Mouse (Mus musculus): Measurements from ENCODE around the gene 4931406P16Rik. TPM values are rescaled to one million over a fixed set of nuclear protein-coding genes. Genes with fewer than 3 reads are reported as not detected.

The 4931406P16Rik gene
- polyA plus RNA-seq, 1 experiment from 2014 or later = 30.9 TPM

- ATAC-seq = no peak
Observed at GRCm38 (mm10) chr7:34291265-34291664, 22.1 kb downstream of the 4931406P16Rik start.

GRCm38 (mm10) chr7:34290450-34291151, 22.8 kb downstream of the 4931406P16Rik start:
- ChIA-PET CTCF (interaction anchor here (0.7 kb wide), 1 partner anchor 19 kb away, joined by 3 read pairs; no protein-coding TSS in a partner anchor), POLR2A (no interaction called here)
- TF ChIP-seq CTCF (IDR thresholded peaks at IDR 0.05) = no peak
- in situ Hi-C loops (cut with MboI; ENCODE audit: low pct_unique_long_range_greater_than_20kb) = no loop called here
- DNase-seq (ENCODE audit: low read depth, low spot score) = no peak
- ATAC-seq = no peak
- H3K27me3 ChIP-seq = no peaks in the 10 kb centered on the region

More at GRCm38 (mm10) chr7:34291265-34291664, 22.1 kb downstream of the 4931406P16Rik start:
- no peaks in the 10 kb centered on the region for H3K27me3 ChIP-seq
- no peak for TF ChIP-seq CTCF (IDR thresholded peaks at IDR 0.05)
- CTCF ChIA-PET = interaction anchor here (0.7 to 1.5 kb wide), 3 partner anchors 9 to 25 kb away, joined by 3 to 5 read pairs (median 3); no protein-coding TSS in a partner anchor
- POLR2A ChIA-PET = no interaction called here
- in situ Hi-C loops (cut with MboI; ENCODE audit: low pct_unique_long_range_greater_than_20kb) = no loop called here
- DNase-seq (ENCODE audit: low read depth, low spot score) = no peak

- no peak for TF ChIP-seq CTCF (IDR thresholded peaks at IDR 0.05)
- POLR2A ChIA-PET = no interaction called here
- H3K27me3 ChIP-seq = no peaks in the 10 kb centered on the region
- no peak for ATAC-seq
- DNase-seq (ENCODE audit: low read depth, low spot score) = no peak
- CTCF ChIA-PET = interaction anchor here (1.5 kb wide), 1 partner anchor 11 kb away, joined by 10 read pairs; no protein-coding TSS in a partner anchor
- in situ Hi-C loops (cut with MboI; ENCODE audit: low pct_unique_long_range_greater_than_20kb) = no loop called here
Observed at GRCm38 (mm10) chr7:34277656-34278055, 35.7 kb downstream of the 4931406P16Rik start.

GRCm38 (mm10) chr7:34276066-34276465, 37.3 kb downstream of the 4931406P16Rik start:
- ATAC-seq = no peak
- TF ChIP-seq CTCF (IDR thresholded peaks at IDR 0.05) = no peak
- POLR2A ChIA-PET = interaction anchor here (0.6 to 1.5 kb wide), 2 partner anchors 10 to 445 kb away, joined by 3 to 5 read pairs; no protein-coding TSS in a partner anchor
- H3K27me3 ChIP-seq = no peaks in the 10 kb centered on the region
- in situ Hi-C loops (cut with MboI; ENCODE audit: low pct_unique_long_range_greater_than_20kb) = no loop called here
- DNase-seq (ENCODE audit: low read depth, low spot score) = no peak
- CTCF ChIA-PET = no interaction called here

- TF ChIP-seq CTCF (IDR thresholded peaks at IDR 0.05) = no peak
- DNase-seq (ENCODE audit: low read depth, low spot score) (no peak), ATAC-seq (no peak)
- ChIA-PET CTCF (interaction anchor here (0.9 kb wide), 1 partner anchor 23 kb away, joined by 3 read pairs; no protein-coding TSS in a partner anchor), POLR2A (interaction anchor here (1.2 kb wide), 1 partner anchor 69 kb away, joined by 3 read pairs; no protein-coding TSS in a partner anchor)
- in situ Hi-C loops (cut with MboI; ENCODE audit: low pct_unique_long_range_greater_than_20kb) = loop anchor here (25.0 kb wide), 1 partner anchor 390 kb away; the partner anchor contains the start of gene Kctd15
- no peaks in the 10 kb centered on the region for H3K27me3 ChIP-seq
Observed at GRCm38 (mm10) chr7:34272465-34272864, 40.9 kb downstream of the 4931406P16Rik start.

- ChIA-PET POLR2A (interaction anchor here (0.7 to 0.8 kb wide), 2 partner anchors 12 to 39 kb away, joined by 3 read pairs; partner anchors contain the start of gene Gpi1), CTCF (interaction anchor here (0.9 to 3.9 kb wide), 6 partner anchors 10 to 140 kb away, joined by 3 to 32 read pairs (median 4); no protein-coding TSS in a partner anchor)
- DNase-seq (ENCODE audit: low read depth, low spot score) (no peak), ATAC-seq (no peak)
- in situ Hi-C loops (cut with MboI; ENCODE audit: low pct_unique_long_range_greater_than_20kb) = loop anchor here (25.0 kb wide), 1 partner anchor 394 kb away; the partner anchor contains the start of gene Kctd15
- H3K27me3 ChIP-seq = no peaks in the 10 kb centered on the region
- no peak for TF ChIP-seq CTCF (IDR thresholded peaks at IDR 0.05)
Observed at GRCm38 (mm10) chr7:34268463-34268862, 44.9 kb downstream of the 4931406P16Rik start.

- ChIA-PET CTCF (interaction anchor here (0.9 to 4.0 kb wide), 32 partner anchors 9 to 407 kb away, joined by 3 to 52 read pairs (median 6); partner anchors contain the start of gene Lsm14a), POLR2A (interaction anchor here (0.7 to 1.4 kb wide), 4 partner anchors 9 to 128 kb away, joined by 3 to 6 read pairs (median 4); no protein-coding TSS in a partner anchor)
- H3K27me3 ChIP-seq = no peaks in the 10 kb centered on the region
- in situ Hi-C loops (cut with MboI; ENCODE audit: low pct_unique_long_range_greater_than_20kb) = loop anchor here (25.0 kb wide), 1 partner anchor 396 kb away; the partner anchor contains the start of gene Kctd15
- peak; percentile 29 for ATAC-seq
- no peak for TF ChIP-seq CTCF (IDR thresholded peaks at IDR 0.05)
- DNase-seq (ENCODE audit: low read depth, low spot score) = no peak
Observed at GRCm38 (mm10) chr7:34266421-34266820, 46.9 kb downstream of the 4931406P16Rik start.

GRCm38 (mm10) chr7:34265876-34266346, 47.4 kb downstream of the 4931406P16Rik start:
- TF ChIP-seq CTCF (IDR thresholded peaks at IDR 0.05) = peak; percentile 84
- in situ Hi-C loops (cut with MboI; ENCODE audit: low pct_unique_long_range_greater_than_20kb) = loop anchor here (25.0 kb wide), 1 partner anchor 396 kb away; the partner anchor contains the start of gene Kctd15
- peak; percentile 51 for DNase-seq (ENCODE audit: low read depth, low spot score)
- ChIA-PET POLR2A (interaction anchor here (0.7 to 1.4 kb wide), 5 partner anchors 9 to 128 kb away, joined by 3 to 6 read pairs (median 3); no protein-coding TSS in a partner anchor), CTCF (interaction anchor here (0.9 to 4.0 kb wide), 34 partner anchors 10 to 408 kb away, joined by 3 to 52 read pairs (median 6); partner anchors contain the start of gene Lsm14a)
- ATAC-seq = peak; percentile 74
- H3K27me3 ChIP-seq = no peaks in the 10 kb centered on the region

GRCm38 (mm10) chr7:34263437-34263836, 49.9 kb downstream of the 4931406P16Rik start:
- no peak for ATAC-seq
- no peak for TF ChIP-seq CTCF (IDR thresholded peaks at IDR 0.05)
- CTCF ChIA-PET = interaction anchor here (4.0 kb wide), 1 partner anchor 9 kb away, joined by 52 read pairs; no protein-coding TSS in a partner anchor
- in situ Hi-C loops (cut with MboI; ENCODE audit: low pct_unique_long_range_greater_than_20kb) = loop anchor here (25.0 kb wide), 1 partner anchor 399 kb away; the partner anchor contains the start of gene Kctd15
- no peak for DNase-seq (ENCODE audit: low read depth, low spot score)
- POLR2A ChIA-PET = interaction anchor here (0.7 kb wide), 1 partner anchor 97 kb away, joined by 3 read pairs; no protein-coding TSS in a partner anchor
- H3K27me3 ChIP-seq = no peaks in the 10 kb centered on the region

- DNase-seq (ENCODE audit: low read depth, low spot score) (no peak), ATAC-seq (no peak)
- CTCF ChIA-PET = interaction anchor here (1.1 kb wide), 1 partner anchor 10 kb away, joined by 4 read pairs; no protein-coding TSS in a partner anchor
- no peaks in the 10 kb centered on the region for H3K27me3 ChIP-seq
- POLR2A ChIA-PET = no interaction called here
- no peak for TF ChIP-seq CTCF (IDR thresholded peaks at IDR 0.05)
- in situ Hi-C loops (cut with MboI; ENCODE audit: low pct_unique_long_range_greater_than_20kb) = loop anchor here (25.0 kb wide), 1 partner anchor 404 kb away; the partner anchor contains the start of gene Kctd15
Observed at GRCm38 (mm10) chr7:34258407-34258806, 54.9 kb downstream of the 4931406P16Rik start.
